Mouse (Mus musculus): ENCODE results near the gene Gpr18.

- TF ChIP-seq CTCF (IDR thresholded peaks at IDR 0.05; ENCODE audit: borderline replicate concordance, insufficient read depth, low read depth, low read length) = no peak
- TF ChIP-seq POLR2A (IDR thresholded peaks at IDR 0.05; ENCODE audit: borderline replicate concordance, insufficient read depth, low read length) = no peak
Measured at GRCm38 (mm10) chr14:121909868-121910267, 5.7 kb downstream of the Gpr18 start.

Data from cerebellum, adult 2 months (tissue).